Mouse (Mus musculus) frontal cortex, adult (tissue): ENCODE results near the gene Adamts5.

Experiments
- ATAC-seq: cut with Nextera tagmentation; 2 replicates; pipeline ENCODE4 v1.9.2; 2017; ENCODE audit warnings: mild to moderate bottlenecking, moderate library complexity, mixed read lengths; ENCODE audit not compliant: low TSS enrichment

Gene Adamts5

DNA sequence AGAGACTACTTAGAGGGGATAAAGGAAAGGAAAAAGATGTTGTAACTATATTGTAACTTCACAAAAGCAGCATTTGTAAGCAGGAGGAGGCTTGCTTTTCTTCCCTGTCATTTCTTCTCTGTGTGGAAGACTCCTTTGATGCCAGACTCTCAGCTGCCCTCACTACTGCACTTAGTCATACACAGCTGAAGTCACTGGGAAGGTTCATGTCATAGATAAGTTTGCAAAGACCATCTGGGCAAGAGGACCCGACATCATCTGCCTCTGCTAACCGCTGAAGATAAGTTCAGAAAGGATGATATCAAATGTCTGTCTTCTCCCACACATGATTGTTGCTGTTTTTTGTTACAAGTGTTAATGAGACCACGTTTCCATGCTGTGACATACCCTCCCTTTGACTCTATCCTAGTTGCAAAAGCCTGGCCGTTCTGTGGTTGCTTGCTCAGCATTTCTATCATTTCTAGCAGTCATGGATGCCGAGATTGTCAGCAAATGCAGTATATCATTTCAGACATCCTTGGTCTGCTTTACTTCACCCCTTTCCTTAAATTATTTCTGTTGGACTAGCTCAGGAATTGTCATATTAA is 79.2 kb downstream of the Adamts5 start:
- no peak for ATAC-seq

GRCm38 (mm10) chr16:85819808-85820458 is 81.7 kb downstream of the Adamts5 start:
- no peak for ATAC-seq

GRCm38 (mm10) chr16:85814116-85814515 is 87.5 kb downstream of the Adamts5 start:
- no peak for ATAC-seq

GRCm38 (mm10) chr16:85807626-85808025 is 94.0 kb downstream of the Adamts5 start:
- ATAC-seq: no peak

DNA sequence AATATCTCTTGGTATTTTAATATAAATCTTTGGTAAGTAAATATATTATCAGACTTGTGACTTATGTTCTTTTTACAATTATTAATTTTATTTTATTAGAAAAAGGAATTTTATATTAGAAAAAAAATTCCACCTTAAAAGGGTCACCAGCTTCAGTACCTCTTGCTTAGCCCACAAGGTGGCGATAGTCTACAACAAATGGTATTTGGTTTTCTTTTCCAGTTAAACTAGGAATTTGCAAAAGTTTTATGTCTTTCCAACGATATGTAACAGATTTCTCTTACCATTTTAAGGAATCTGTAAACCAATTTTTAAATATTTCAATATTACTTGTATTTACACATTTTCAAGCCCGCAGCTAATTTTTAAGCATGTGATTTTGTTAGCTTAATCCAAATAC is 94.6 kb downstream of the Adamts5 start:
- ATAC-seq: no peak
